Mouse (Mus musculus) stomach, postnatal 0 days (tissue): Measurements from ENCODE around the gene Pard6b.

ENCODE experiments used
- CTCF ChIP-seq: IDR thresholded peaks from 2 replicates; pipeline ENCODE4 v1.5.1; 2016; ENCODE audit warnings: antibody characterized with exemption, low read depth, mild to moderate bottlenecking, moderate library complexity
- EP300 ChIP-seq: optimal IDR thresholded peaks from 2 replicates; pipeline ENCODE3; 2016; ENCODE audit warnings: antibody characterized with exemption

DNA sequence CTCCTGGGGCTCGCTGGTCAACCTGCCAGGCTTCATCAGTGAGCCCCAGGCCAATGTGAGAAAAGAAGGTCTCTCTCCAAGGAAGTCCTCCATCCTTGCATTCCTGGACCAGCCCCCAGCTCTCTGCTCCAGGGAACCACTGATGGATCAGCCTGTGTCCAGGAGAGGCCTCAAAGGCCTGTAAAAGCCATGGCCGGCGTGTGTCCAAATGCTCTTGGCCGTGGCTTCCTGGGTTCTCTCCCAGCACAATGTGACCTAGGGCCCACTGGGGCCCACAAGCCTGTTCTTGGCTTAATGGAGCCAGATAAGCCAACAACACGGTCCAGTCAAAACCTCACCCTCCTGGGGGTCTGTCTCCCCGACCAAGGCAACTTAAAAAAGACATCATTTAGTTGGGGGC lies 44.9 kb upstream of the Pard6b start:
- TF ChIP-seq CTCF: no peak
- TF ChIP-seq EP300: no peak
